Mouse (Mus musculus): ENCODE data around the gene Kmt2a. TPM values are rescaled to one million over a fixed set of nuclear protein-coding genes. Genes with fewer than 3 reads are reported as not detected.

Gene Kmt2a
- polyA plus RNA-seq, 1 experiment = 12.1 TPM

DNA sequence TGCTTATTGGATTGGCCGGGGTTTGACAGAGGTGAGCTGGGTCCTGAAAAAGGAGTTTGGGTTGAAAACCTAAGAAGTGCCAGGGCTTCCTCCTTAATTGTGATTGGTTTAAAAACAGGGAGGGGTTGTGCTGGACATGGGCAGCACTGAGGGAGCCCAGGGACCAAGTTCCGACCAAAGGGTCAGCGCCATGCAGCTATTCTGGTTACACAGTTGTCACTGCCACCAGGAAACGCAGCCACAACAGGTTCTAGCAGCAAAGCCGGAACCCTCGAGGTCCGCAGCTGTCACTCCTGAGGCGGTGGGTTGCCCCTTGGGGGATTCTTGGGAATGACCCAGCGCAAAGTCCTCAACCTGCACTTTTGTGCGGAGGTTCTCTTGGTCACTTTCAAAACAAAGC lies 76.4 kb downstream of the Kmt2a start:
- DNase-seq = peak; percentile 78
- 70% methylated on average over 10 of the region's 10 CpGs for WGBS
- Histone ChIP-seq H3K27ac (ENCODE audit: insufficient read depth, low read depth, low read length) (peak overlapping the region; percentile 88), H3K27me3 (replicated peaks; ENCODE audit: control insufficient read depth, insufficient read depth, low read length) (no peaks in the 10 kb centered on the region), H3K4me3 (ENCODE audit: insufficient read depth, low read depth, low read length) (peak overlapping the region; percentile 7), H3K4me1 (ENCODE audit: control insufficient read depth, insufficient read depth, low read length) (peaks cover 3% of the 10 kb centered on the region), H3K36me3 (ENCODE audit: control insufficient read depth, insufficient read depth, low read length) (peaks cover 8% of the 10 kb centered on the region; the same call in 1 of the 2 replicates)
- TF ChIP-seq CTCF (conservative IDR thresholded peaks at IDR 0.05; ENCODE audit: insufficient read depth, insufficient read length, low read depth, low read length) (no peak), POLR2A (IDR thresholded peaks at IDR 0.05; ENCODE audit: low read depth, low read length) (no peak)

DNA sequence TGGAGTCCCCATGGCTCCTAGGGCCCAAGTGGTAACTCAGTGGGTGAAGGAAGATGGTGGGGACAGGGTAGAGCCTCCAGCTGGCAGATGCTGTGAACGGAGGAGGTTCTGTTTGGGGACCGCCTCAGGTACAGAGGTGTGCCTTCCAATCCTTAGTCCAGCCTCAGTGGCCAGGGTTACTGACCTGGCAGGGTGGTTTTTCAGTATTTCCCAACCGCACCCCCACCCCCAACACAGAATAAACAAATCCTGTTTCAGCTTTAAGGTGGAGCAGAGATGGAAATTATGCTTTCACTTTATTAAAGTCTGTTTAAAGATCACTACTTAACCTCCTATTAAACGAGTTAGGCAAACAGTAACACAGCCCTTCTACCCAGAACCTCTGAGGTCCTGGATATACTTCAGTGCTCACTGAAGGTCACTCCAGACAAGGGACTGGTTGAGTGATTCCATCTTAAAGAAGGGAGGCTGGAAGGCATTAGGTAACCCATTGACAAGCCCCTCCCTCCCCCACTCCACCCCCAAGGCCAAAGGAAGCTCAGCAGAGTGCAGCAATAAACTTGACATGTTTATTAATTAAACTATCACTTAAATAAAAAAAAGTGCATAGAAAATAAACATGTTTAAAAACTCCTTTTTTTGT lies 78.2 kb downstream of the Kmt2a start, which contains the start of gene Ttc36:
Gene Ttc36 (minus strand): TSS at position 265 of the 643 bp plus-strand sequence.
- peaks cover 7% of the 10 kb centered on the region for H3K4me1 ChIP-seq (ENCODE audit: control insufficient read depth, insufficient read depth, low read length)
- no peak for TF ChIP-seq CTCF (conservative IDR thresholded peaks at IDR 0.05; ENCODE audit: insufficient read depth, insufficient read length, low read depth, low read length)
- TF ChIP-seq POLR2A (IDR thresholded peaks at IDR 0.05; ENCODE audit: low read depth, low read length) = peak; percentile 85
- peak within 1 kb of the TSS; percentile 46 for H3K4me3 ChIP-seq (ENCODE audit: insufficient read depth, low read depth, low read length)
- DNase-seq = peak; percentile 94
- H3K36me3 ChIP-seq (ENCODE audit: control insufficient read depth, insufficient read depth, low read length) = peaks cover 6% of the 10 kb centered on the region; the same call in 1 of the 2 replicates
- WGBS = 26% methylated on average over 4 of the region's 4 CpGs
- H3K27ac ChIP-seq (ENCODE audit: insufficient read depth, low read depth, low read length) = peak within 1 kb of the TSS; percentile 98
- no peaks in the 10 kb centered on the region for H3K27me3 ChIP-seq (replicated peaks; ENCODE audit: control insufficient read depth, insufficient read depth, low read length)

GRCm38 (mm10) chr9:44801669-44802068 lies 79.4 kb downstream of the Kmt2a start:
- H3K36me3 ChIP-seq (ENCODE audit: control insufficient read depth, insufficient read depth, low read length) = peaks cover 6% of the 10 kb centered on the region; the same call in 1 of the 2 replicates
- H3K27ac ChIP-seq (ENCODE audit: insufficient read depth, low read depth, low read length) = peak overlapping the region; percentile 98
- H3K4me3 ChIP-seq (ENCODE audit: insufficient read depth, low read depth, low read length) = peak overlapping the region; percentile 46
- peaks cover 8% of the 10 kb centered on the region for H3K4me1 ChIP-seq (ENCODE audit: control insufficient read depth, insufficient read depth, low read length)
- peak; percentile 70 for DNase-seq
- H3K27me3 ChIP-seq (replicated peaks; ENCODE audit: control insufficient read depth, insufficient read depth, low read length) = no peaks in the 10 kb centered on the region
- TF ChIP-seq CTCF (conservative IDR thresholded peaks at IDR 0.05; ENCODE audit: insufficient read depth, insufficient read length, low read depth, low read length) (no peak), POLR2A (IDR thresholded peaks at IDR 0.05; ENCODE audit: low read depth, low read length) (no peak)
- 50% methylated on average over 6 of the region's 6 CpGs for WGBS

- TF ChIP-seq POLR2A (IDR thresholded peaks at IDR 0.05; ENCODE audit: low read depth, low read length) (no peak), CTCF (conservative IDR thresholded peaks at IDR 0.05; ENCODE audit: insufficient read depth, insufficient read length, low read depth, low read length) (no peak)
- Histone ChIP-seq H3K4me1 (ENCODE audit: control insufficient read depth, insufficient read depth, low read length) (peaks cover 8% of the 10 kb centered on the region), H3K36me3 (ENCODE audit: control insufficient read depth, insufficient read depth, low read length) (peaks cover 6% of the 10 kb centered on the region; the same call in 1 of the 2 replicates), H3K4me3 (ENCODE audit: insufficient read depth, low read depth, low read length) (peak overlapping the region; percentile 66), H3K27ac (ENCODE audit: insufficient read depth, low read depth, low read length) (peak overlapping the region; percentile 98), H3K27me3 (replicated peaks; ENCODE audit: control insufficient read depth, insufficient read depth, low read length) (no peaks in the 10 kb centered on the region)
- WGBS = 26% methylated on average over 9 of the region's 9 CpGs
- no peak for DNase-seq
Measured at GRCm38 (mm10) chr9:44799958-44800324, 81.2 kb downstream of the Kmt2a start.

- H3K36me3 ChIP-seq (ENCODE audit: control insufficient read depth, insufficient read depth, low read length) = peaks cover 6% of the 10 kb centered on the region; the same call in 1 of the 2 replicates
- under 1% methylated on average over 74 of the region's 75 CpGs for WGBS
- TF ChIP-seq CTCF (conservative IDR thresholded peaks at IDR 0.05; ENCODE audit: insufficient read depth, insufficient read length, low read depth, low read length) = no peak
- peak; percentile 42 for TF ChIP-seq POLR2A (IDR thresholded peaks at IDR 0.05; ENCODE audit: low read depth, low read length)
- peak within 1 kb of the TSS; percentile 66 for H3K4me3 ChIP-seq (ENCODE audit: insufficient read depth, low read depth, low read length)
- peaks cover 8% of the 10 kb centered on the region for H3K4me1 ChIP-seq (ENCODE audit: control insufficient read depth, insufficient read depth, low read length)
- H3K27ac ChIP-seq (ENCODE audit: insufficient read depth, low read depth, low read length) = peak within 1 kb of the TSS; percentile 98
- DNase-seq = peak; percentile 96
- H3K27me3 ChIP-seq (replicated peaks; ENCODE audit: control insufficient read depth, insufficient read depth, low read length) = no peaks in the 10 kb centered on the region
Measured at GRCm38 (mm10) chr9:44799102-44799957, 81.8 kb downstream of the Kmt2a start, which contains the start of gene Tmem25. TSS of gene Tmem25 (minus strand) at chr9:44799307.

GRCm38 (mm10) chr9:44798298-44798697 lies 82.8 kb downstream of the Kmt2a start:
- H3K27me3 ChIP-seq (replicated peaks; ENCODE audit: control insufficient read depth, insufficient read depth, low read length) = no peaks in the 10 kb centered on the region
- TF ChIP-seq CTCF (conservative IDR thresholded peaks at IDR 0.05; ENCODE audit: insufficient read depth, insufficient read length, low read depth, low read length) = no peak
- no peak for TF ChIP-seq POLR2A (IDR thresholded peaks at IDR 0.05; ENCODE audit: low read depth, low read length)
- DNase-seq = no peak
- peak overlapping the region; percentile 67 for H3K27ac ChIP-seq (ENCODE audit: insufficient read depth, low read depth, low read length)
- H3K4me1 ChIP-seq (ENCODE audit: control insufficient read depth, insufficient read depth, low read length) = peaks cover 5% of the 10 kb centered on the region; the same call in 1 of the 2 replicates
- peak overlapping the region; percentile 66 for H3K4me3 ChIP-seq (ENCODE audit: insufficient read depth, low read depth, low read length)
- H3K36me3 ChIP-seq (ENCODE audit: control insufficient read depth, insufficient read depth, low read length) = peaks cover 6% of the 10 kb centered on the region; the same call in 1 of the 2 replicates
- 25% methylated on average over 7 of the region's 7 CpGs for WGBS
